In genomic region chr11:94045016-94045415, GRCm38 (mm10) we compare ENCODE assay signal across 9 mouse cellular contexts. TPM values are rescaled to one million over a fixed set of nuclear protein-coding genes. Genes with fewer than 3 reads are reported as not detected.
DNase-seq lines count a peak whose midpoint lies in the region; ATAC-seq and TF ChIP-seq lines count a peak whose summit lies in the region.
"Had no signal": no experiment of that assay in that cellular context is flagged by ENCODE, and none has a peak within 500 bp of the region (broad histone marks: within the 10 kb centered on the region; RNA-seq: fewer than 3 reads in every experiment).

No protein-coding gene starts in this region.

- WGBS in cerebellum, adult 2 months: 1% methylated on average over 4 of the region's 4 CpGs
- 6% methylated on average over 4 of the region's 4 CpGs for WGBS in hindbrain, embryonic 12.5 days
- 3% methylated on average over 4 of the region's 4 CpGs for WGBS in neural tube, embryonic 13.5 days

- H3K4me3 ChIP-seq in cerebellum, adult 2 months (replicated peaks; ENCODE audit: insufficient read depth, low read depth, low read length): peak overlapping the region; percentile 99
- peak overlapping the region; percentile 59 for H3K4me3 ChIP-seq in hindbrain, embryonic 12.5 days
- H3K4me3 ChIP-seq in neural tube, embryonic 13.5 days: peak overlapping the region; percentile 67

- peak overlapping the region; percentile 59 for H3K9ac ChIP-seq in hindbrain, embryonic 12.5 days
- H3K9ac ChIP-seq in neural tube, embryonic 13.5 days: peak overlapping the region; percentile 90
- H3K9ac ChIP-seq: liver, embryonic 15.5 days had no signal

- peaks cover 3% of the 10 kb centered on the region; the same call in 1 of the 2 replicates for H3K4me1 ChIP-seq in cerebellum, adult 2 months (ENCODE audit: control insufficient read depth, insufficient read depth, low read length)
- peaks cover 21% of the 10 kb centered on the region for H3K4me1 ChIP-seq in hindbrain, embryonic 12.5 days
- peaks cover 37% of the 10 kb centered on the region for H3K4me1 ChIP-seq in neural tube, embryonic 13.5 days (replicated peaks)

- TF ChIP-seq POLR2A in cerebellum, adult 2 months (IDR thresholded peaks at IDR 0.05; ENCODE audit: borderline replicate concordance, insufficient read depth, low read length): no peak

- no peak for TF ChIP-seq CTCF in cerebellum, adult 2 months (IDR thresholded peaks at IDR 0.05; ENCODE audit: borderline replicate concordance, insufficient read depth, low read depth, low read length)

- no peaks in the 10 kb centered on the region for H3K27me3 ChIP-seq in cerebellum, adult 2 months (ENCODE audit: control insufficient read depth, insufficient read depth, low read length)
- no peaks in the 10 kb centered on the region for H3K27me3 ChIP-seq in hindbrain, embryonic 12.5 days
- H3K27me3 ChIP-seq in neural tube, embryonic 13.5 days: no peaks in the 10 kb centered on the region
- H3K27me3 ChIP-seq: liver, embryonic 15.5 days had no signal

- H3K27ac ChIP-seq in cerebellum, adult 2 months (ENCODE audit: insufficient read depth, low read length): no peak overlapping the region
- peak overlapping the region; percentile 70 for H3K27ac ChIP-seq in hindbrain, embryonic 12.5 days
- H3K27ac ChIP-seq in neural tube, embryonic 13.5 days (replicated peaks): peak overlapping the region; percentile 97
- H3K27ac ChIP-seq: liver, embryonic 15.5 days had no signal

- DNase-seq in cerebellum, adult 2 months: peak; percentile 44 to 48
- DNase-seq in cerebellum, adult 9-10 months: no peak
- DNase-seq in left cerebral cortex, postnatal 25 days (ENCODE audit: low spot score in 2 of 2): peak; percentile 14 to 59
- DNase-seq in left cerebral cortex, adult 9 months (ENCODE audit: low spot score in 2 of 2): no peak
- no peak for DNase-seq in spleen, postnatal 14 days (ENCODE audit: low spot score in 2 of 2)
- no peak for DNase-seq in thymus, postnatal 0 days (ENCODE audit: low spot score)

- H3K9me3 ChIP-seq in hindbrain, embryonic 12.5 days (replicated peaks): no peaks in the 10 kb centered on the region
- no peaks in the 10 kb centered on the region for H3K9me3 ChIP-seq in neural tube, embryonic 13.5 days
- H3K9me3 ChIP-seq: liver, embryonic 15.5 days had no signal

- H3K36me3 ChIP-seq in hindbrain, embryonic 12.5 days: peaks cover 16% of the 10 kb centered on the region
- peaks cover 19% of the 10 kb centered on the region for H3K36me3 ChIP-seq in neural tube, embryonic 13.5 days

- peak overlapping the region; percentile 66 for H3K4me2 ChIP-seq in hindbrain, embryonic 12.5 days (replicated peaks)
- H3K4me2 ChIP-seq in neural tube, embryonic 13.5 days: peak overlapping the region; percentile 78

- ATAC-seq in hindbrain, embryonic 12.5 days (ENCODE audit: low FRiP score): peak; percentile 48
- ATAC-seq in neural tube, embryonic 13.5 days (ENCODE audit: low read depth): peak; percentile 55; the same call in 1 of the 2 replicates

- intact Hi-C loops in left cerebral cortex, postnatal 25 days (cut with DNase I): loop anchor here (2.0 to 5.0 kb wide), 2 partner anchors 42 to 48 kb away; partner anchors contain the start of gene Spag9

RNA-seq across cellular contexts. Expression of gene Spag9, which starts 49.1 kb away (rescaled TPM):
- polyA plus RNA-seq in cerebellum, adult 2 months (2012; rRNA removed): 134 and 135 TPM in 2 replicates
- total RNA-seq in left cerebral cortex, postnatal 25 days (2021): 100 to 1,000 TPM; 272 to 282 TPM
- 119 and 123 TPM in 2 replicates for polyA plus RNA-seq in hindbrain, embryonic 12.5 days (2016; fragmentation: Nextera tagmentation; extraction: Ambion mirVana)
- 82.4 and 83.4 TPM in 2 replicates for polyA plus RNA-seq in neural tube, embryonic 13.5 days (2015; fragmentation: Nextera tagmentation; extraction: Ambion mirVana)
- polyA plus RNA-seq in thymus, postnatal 0 days (2015; fragmentation: Nextera tagmentation; extraction: Ambion mirVana): 32.1 and 41.4 TPM in 2 replicates

Comparison
In these comparisons a context has a peak if more than half of its experiments do, and no peak if none do; other contexts are left out.
1. DNase-seq: peak in cerebellum, adult 2 months (2 of 2) and left cerebral cortex, postnatal 25 days (2 of 2); none in cerebellum, adult 9-10 months (single experiment), left cerebral cortex, adult 9 months (0 of 2), spleen, postnatal 14 days (0 of 2) and thymus, postnatal 0 days (single experiment).
2. Peak in every context shown above with its lines, with median percentiles within 50 percentile points of each other: H3K4me3 ChIP-seq.